Mouse (Mus musculus) effector memory CD4-positive, alpha-beta T cell, adult 5 months (primary cell): ENCODE measurements around the gene Mcpt2. TPM values are rescaled to one million over a fixed set of nuclear protein-coding genes. Genes with fewer than 3 reads are reported as not detected.

Experiments
- polyA plus RNA-seq: library from polyadenylated mRNA; unstranded; fragments of 100-300 nt; shearing (Covaris generic); gene quantifications from one replicate; pipeline ENCODE4 v1.2.1, GENCODE M21; 2017

The Mcpt2 gene
- not detected for polyA plus RNA-seq

GRCm38 (mm10) chr14:56041792-56042191 lies at the start of gene Mcpt2:
Gene Mcpt2 (plus strand): TSS chr14:56042041.

GRCm38 (mm10) chr14:56017671-56018070 lies 24.2 kb upstream of the Mcpt2 start, which contains the start of gene Mcpt1:
Gene Mcpt1 (plus strand): TSS chr14:56017971.

GRCm38 (mm10) chr14:56030395-56030794 lies 11.4 kb upstream of the Mcpt2 start, which contains the start of gene Mcpt9:
Gene Mcpt9 (minus strand): TSS chr14:56030495.

GRCm38 (mm10) chr14:56062213-56062612 lies 20.4 kb downstream of the Mcpt2 start, which contains the start of gene Mcpt4:
Gene Mcpt4 (minus strand): TSS chr14:56062313.

GRCm38 (mm10) chr14:56085167-56085566 lies 43.3 kb downstream of the Mcpt2 start, which contains the start of gene Mcpt8:
Gene Mcpt8 (minus strand): TSS chr14:56085273.

Other genes starting within 250 kb of the Mcpt2 start
- not detected for gene Nfatc4, start 218.9 kb upstream of the Mcpt2 start, polyA plus RNA-seq
- gene Nynrin, start 188.0 kb upstream of the Mcpt2 start, polyA plus RNA-seq: not detected
- 0.10 TPM for gene Cbln3, start 157.6 kb upstream of the Mcpt2 start, polyA plus RNA-seq
- 89.2 TPM for gene Khnyn, start 157.1 kb upstream of the Mcpt2 start, polyA plus RNA-seq
- gene Sdr39u1, start 141.7 kb upstream of the Mcpt2 start, polyA plus RNA-seq: 29.4 TPM
- not detected for gene Cma1, start 97.4 kb upstream of the Mcpt2 start, polyA plus RNA-seq
- not detected for gene Cma2, start 91.1 kb upstream of the Mcpt2 start, polyA plus RNA-seq
- not detected for gene Mcpt1, start 24.1 kb upstream of the Mcpt2 start, polyA plus RNA-seq
- gene Mcpt9, start 11.5 kb upstream of the Mcpt2 start, polyA plus RNA-seq: not detected
- gene Mcpt4, start 20.3 kb downstream of the Mcpt2 start, polyA plus RNA-seq: not detected
- not detected for gene Mcpt8, start 43.2 kb downstream of the Mcpt2 start, polyA plus RNA-seq
- gene Ctsg, start 60.5 kb downstream of the Mcpt2 start, polyA plus RNA-seq: not detected
- not detected for gene Gzme, start 78.6 kb downstream of the Mcpt2 start, polyA plus RNA-seq
- not detected for gene Gzmd, start 90.6 kb downstream of the Mcpt2 start, polyA plus RNA-seq
- gene Gzmg, start 117.5 kb downstream of the Mcpt2 start, polyA plus RNA-seq: not detected
- gene Gzmn, start 132.6 kb downstream of the Mcpt2 start, polyA plus RNA-seq: not detected
- gene Gzmf, start 169.4 kb downstream of the Mcpt2 start, polyA plus RNA-seq: not detected
- gene Gzmc, start 192.6 kb downstream of the Mcpt2 start, polyA plus RNA-seq: 1.1 TPM
- 14.5 TPM for gene Gzmb, start 220.2 kb downstream of the Mcpt2 start, polyA plus RNA-seq